Mouse (Mus musculus): ENCODE measurements around the gene Hist1h3a.
"Not testable (repeated sequence)": the region's sequence is repeated elsewhere in the genome, so short reads cannot be mapped to it uniquely, and the experiment has no call there.

Hist1h3a gene

DNA sequence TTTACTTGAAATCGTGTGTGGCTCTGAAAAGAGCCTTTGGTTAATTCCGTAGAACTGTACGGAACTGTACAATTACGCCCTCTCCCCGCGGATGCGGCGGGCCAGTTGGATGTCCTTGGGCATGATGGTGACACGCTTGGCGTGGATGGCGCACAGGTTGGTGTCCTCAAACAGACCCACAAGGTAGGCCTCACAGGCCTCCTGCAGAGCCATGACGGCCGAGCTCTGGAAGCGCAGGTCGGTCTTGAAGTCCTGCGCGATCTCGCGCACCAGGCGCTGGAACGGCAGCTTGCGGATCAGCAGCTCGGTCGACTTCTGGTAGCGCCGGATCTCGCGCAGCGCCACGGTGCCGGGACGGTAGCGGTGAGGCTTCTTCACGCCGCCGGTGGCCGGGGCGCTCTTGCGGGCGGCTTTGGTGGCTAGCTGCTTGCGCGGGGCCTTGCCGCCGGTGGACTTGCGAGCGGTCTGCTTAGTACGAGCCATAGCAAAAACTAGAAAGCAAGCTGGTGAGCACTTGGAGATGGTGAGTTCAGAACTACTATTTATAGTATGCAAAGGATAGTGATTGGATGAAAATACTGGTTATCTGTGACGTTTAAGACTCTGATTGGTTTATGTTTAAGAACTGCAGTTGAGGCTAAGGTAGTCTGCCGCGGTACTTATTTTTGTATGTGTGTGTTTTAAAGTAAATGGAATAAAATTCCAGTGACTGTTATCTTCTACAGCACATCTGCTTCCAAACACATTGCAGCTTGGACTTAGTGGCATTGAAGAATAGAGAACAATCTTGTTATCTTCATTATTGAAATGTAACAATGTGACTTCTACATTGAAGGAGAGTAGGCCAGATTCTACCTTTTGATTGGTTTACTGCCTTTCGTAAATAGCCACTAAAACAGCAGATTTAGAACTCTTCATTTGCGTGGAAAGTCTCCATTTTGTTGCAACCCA lies at the start of gene Hist1h3a:
TSS of gene Hist1h3a (minus strand) at position 516 of the 951 bp plus-strand sequence.
- peak; percentile 26 for DNase-seq

DNA sequence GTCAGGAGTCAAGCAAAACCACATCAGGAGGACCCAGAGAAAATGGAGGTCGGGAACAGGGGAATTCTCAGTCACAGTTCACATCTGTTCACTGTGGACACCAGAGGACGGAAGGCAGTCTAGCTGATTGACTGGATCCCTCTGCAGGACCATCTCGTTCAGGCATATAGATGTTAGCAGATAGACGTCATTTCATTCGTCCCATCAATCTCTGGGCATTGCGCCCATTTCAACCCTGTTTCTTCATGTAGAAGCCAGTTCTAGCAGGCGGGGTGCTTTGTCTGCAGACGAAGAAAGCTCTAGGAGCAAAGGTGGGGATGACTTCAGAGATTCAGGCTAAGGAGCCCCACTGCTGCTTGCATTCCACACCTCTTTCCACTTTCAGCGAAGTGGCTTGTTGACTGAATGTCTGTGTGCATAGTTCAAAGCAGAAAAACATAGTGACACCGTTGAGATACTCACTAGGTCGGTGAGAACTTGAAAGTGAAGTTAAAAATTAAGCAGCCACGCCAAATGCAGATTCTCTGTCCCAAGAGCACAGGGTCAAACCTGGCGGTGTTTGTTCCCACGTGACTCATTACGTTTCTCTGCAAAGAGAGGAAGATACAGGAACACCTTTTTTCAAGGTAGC lies 44.4 kb upstream of the Hist1h3a start, which contains the start of gene Slc17a2:
TSS of gene Slc17a2 (plus strand) at position 572 of the 631 bp plus-strand sequence.
- no peak for DNase-seq

DNA sequence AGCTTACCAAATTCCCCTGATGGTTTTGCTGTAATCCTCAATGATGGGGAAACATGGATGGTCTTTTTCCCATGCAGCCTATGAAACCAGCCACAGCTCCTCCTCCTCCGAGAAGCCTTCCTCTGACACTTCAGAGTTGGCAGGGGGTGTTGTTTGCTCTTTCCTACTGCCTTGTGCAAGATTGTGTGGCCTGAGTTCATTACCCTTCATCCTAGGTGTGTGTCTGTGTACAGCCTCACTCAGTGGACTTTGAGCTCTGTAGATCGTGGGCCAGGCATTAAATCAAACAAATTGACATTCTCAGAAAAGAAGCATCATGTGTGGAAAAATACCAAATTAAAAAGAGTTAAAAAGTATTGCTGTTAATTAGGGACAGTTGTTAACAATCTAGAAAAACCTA lies 42.3 kb upstream of the Hist1h3a start:
- DNase-seq: no peak

DNA sequence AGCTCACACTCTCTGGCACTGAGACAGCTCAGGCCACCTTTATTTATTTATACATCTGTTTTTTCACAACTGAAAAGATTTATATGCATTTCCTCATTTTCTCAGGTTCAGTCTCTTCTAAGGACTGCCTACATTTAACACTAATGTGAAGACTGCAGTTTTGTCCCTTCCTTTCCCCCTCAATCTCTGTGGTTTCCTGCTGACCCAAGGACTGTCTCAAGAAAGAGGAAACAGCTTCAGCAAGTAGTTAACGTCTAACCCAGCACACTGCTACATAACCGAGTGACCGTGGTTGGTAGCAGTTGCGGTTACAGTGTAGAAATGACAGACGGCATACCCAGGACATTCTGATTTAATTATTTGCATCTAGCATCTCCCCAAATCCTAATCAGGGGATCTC lies 37.2 kb upstream of the Hist1h3a start:
- DNase-seq: no peak

DNA sequence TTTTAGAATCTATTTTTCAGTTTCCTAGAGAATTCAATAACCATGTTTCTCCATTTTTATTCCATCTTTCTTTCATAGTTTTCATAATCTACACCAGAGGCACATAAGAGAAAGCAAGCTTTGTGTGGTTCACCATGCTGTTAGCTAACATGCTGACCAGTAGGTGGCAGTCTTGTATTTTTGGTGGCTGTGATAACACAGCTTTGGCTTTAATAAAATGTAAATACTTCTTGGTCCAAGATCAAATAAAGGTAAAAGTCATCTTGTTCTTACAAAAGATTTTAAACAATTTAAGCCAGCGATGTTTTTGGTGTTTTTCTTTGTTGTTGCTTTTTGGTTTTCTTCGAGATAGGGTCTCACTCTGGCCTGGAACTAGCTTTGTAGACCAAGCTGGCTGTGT lies 30.3 kb upstream of the Hist1h3a start:
- peak; percentile 51 for DNase-seq

DNA sequence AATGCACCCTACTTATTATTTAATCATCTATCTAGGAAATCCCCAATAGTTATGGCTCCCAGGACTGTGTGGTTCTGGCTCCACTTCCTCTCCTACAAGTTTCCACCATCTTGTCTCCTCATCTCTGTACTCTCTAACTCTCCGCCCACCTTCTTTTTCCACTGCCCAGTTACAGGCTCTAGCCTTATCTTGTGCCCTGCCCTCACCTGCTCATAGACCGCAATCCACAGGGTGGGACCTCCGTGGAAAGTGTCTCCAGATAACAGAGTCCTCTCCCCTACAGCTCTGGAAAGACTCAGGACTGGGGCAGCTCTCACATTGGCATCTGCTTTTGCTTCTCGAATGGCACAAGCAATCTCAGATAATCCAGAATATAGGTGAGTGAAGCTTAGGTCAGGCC lies 16.8 kb upstream of the Hist1h3a start:
- DNase-seq: no peak

DNA sequence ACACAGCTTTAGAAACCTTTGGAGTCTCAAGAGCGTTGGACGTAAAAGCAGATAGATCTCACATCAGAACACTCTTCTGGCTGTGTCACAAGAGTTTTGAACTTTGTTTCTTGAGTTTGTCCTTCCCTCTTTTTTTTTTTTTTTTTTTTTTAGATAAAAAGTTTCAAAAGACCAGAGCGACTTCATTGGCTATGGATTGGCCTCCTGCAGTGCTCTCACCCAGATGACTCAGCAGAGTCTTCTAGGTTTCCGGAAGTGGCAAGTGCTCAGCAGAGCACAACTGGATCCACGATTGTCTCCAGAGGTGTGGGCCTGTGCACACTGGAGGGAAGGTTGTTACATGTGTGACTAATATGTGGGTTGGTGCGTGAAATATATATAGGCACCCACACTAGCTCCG lies 16.2 kb upstream of the Hist1h3a start:
- DNase-seq: no peak

DNA sequence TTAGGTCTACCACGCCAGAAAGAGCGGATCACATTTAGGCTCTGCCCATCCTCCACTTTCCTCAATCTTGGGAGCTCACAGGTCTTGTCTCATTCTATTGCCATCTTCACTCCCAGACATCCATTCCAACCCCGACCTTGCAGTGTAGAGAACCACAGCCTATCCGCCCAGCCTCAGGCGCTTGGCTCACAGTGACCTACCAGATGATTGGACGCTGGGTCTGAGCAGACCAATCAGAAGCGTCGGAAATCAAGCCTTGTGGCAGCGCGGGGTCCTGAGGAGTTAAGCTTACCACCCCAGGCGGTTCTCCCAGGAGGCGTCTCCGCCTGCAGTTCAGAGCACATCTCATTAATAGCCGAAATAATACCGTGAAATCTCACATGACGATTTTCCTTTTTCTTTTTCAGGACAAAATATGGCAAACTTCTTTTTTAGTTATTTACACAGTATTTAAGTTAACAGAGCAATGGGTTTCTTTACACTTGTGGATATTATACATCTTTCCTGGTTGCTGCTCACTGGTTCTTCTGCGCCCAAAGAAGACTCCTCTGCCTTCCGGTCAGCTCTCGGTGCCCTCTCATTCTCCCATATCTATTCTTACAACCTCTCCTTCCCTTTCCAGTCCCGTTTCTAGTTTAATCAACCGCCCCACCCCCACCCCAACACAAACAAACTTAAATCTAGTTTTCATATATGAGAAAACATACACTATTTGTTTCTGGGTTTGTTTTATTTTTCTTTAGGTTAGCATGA lies 10.6 kb upstream of the Hist1h3a start:
- DNase-seq: peak; percentile 55

DNA sequence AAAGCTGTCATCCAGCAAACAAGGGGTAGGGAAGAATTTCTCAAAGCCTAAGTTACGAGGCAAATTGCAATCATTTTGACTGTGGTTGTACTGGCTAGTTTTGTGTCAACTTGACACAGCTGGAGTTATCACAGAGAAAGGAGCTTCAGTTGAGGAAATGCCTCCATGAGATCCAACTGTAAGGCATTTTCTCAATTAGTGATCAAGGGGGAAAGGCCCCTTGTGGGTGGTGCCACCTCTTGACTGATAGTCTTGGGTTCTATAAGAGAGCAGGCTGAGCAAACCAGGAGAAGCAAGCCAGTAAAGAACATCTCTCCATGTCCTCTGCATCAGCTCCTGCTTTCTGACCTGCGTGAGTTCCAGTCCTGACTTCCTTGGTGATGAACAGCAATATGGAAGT lies 7.4 kb upstream of the Hist1h3a start, which contains the start of gene Trim38:
TSS of gene Trim38 (plus strand) at position 301 of the 400 bp plus-strand sequence.
- not testable (repeated sequence) for DNase-seq

DNA sequence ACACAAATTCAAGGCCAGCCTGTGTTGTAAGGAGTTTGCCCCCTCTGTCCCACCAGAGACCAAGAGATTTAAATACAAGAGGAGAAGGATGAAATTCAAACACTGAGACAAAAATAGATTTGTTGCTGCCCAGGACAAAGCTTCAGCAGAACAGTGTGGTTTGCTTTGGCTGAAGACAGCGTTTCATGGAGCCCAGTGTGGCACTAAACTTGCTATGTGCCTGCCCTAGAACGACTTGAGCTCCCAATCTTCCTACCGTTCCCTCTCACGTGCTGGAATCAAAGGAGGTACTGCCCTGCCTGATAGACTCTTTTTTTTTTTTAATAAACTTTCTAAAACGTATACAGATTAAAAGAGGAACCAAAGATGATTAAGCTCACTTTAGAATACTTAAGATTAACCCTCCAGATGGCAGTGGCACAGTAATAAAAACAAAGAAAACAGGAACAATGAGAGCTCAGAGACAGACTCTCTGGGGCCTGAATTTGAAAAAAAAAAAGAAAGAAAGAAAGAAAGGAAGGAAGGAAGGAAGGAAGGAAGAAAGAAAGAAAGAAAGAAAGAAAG lies 6.7 kb upstream of the Hist1h3a start:
- DNase-seq: no peak

DNA sequence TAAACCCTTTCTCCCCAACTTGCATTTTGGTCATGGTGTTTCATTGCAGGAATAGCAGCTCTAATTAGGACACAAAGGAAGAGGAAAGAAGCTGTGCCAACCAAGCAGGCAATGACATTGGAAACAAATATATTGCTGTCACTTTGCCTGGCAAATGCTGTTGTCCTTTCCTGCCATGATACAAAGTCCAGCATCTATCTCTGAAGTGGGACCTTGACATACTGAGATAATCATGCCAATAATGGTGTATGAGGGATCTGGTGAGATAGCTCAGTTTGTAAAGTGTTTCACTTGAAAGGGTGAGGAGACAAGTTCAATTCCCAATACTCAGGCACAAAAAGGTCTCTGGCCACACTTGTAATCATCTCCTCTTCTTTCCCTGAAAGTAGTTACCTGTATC lies 4.6 kb upstream of the Hist1h3a start:
- no peak for DNase-seq

DNA sequence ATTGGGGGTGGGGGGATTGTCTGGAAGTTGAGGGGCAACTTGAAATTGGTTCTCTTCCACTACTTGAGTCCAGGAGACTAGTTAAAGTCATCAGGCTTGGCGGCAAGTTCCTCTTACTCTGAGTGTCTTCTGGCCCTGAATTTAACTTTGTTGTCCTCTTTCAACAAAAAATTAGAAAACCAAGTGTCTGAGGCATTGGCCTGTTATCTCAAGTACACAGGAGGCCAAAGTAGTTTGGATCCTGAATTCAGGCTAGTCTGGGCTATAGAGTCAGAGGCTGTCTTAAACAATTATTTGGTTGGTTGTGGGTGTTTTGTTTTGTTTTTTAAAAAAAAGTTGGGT lies 3.0 kb upstream of the Hist1h3a start:
- no peak for DNase-seq

DNA sequence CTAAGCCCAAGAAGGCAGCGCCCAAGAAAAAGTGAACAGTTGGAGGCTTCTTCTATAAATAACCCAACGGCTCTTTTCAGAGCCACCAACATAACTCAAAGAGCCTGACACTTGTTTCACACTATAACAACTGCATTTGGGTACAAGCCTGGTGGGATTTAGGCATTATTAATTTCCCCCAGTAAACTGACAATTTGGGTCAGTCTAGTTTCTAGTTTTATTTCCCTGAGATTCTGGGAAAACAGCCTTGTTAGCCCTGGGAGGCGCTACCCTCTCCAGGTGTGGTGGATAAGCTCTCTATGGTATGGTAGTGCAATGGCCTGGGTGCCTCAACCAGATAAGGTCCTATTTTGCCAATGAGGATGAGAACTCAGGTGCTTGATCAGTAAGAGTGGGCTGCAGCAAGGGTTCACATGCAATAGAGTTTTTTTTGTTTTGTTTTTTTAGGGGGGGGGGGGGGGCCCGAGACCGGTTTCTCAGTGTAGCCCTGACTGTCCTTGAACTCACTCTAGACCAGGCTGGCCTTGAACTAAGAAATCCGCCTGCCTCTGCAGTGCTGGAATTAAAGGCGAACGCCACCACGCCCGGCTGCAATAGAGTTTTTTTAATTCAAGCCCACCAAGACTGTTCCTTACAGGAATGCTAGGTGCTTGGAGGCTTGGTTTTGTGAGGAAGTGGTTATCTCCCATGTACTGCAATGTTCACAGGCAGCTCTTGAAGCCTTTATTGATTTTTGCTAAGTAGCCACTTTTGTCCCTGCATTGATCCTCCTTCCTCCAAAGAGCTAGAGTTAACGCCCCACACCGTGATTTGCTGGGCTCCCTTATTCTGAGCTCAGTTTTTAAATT lies 2.4 kb upstream of the Hist1h3a start:
- DNase-seq: no peak

DNA sequence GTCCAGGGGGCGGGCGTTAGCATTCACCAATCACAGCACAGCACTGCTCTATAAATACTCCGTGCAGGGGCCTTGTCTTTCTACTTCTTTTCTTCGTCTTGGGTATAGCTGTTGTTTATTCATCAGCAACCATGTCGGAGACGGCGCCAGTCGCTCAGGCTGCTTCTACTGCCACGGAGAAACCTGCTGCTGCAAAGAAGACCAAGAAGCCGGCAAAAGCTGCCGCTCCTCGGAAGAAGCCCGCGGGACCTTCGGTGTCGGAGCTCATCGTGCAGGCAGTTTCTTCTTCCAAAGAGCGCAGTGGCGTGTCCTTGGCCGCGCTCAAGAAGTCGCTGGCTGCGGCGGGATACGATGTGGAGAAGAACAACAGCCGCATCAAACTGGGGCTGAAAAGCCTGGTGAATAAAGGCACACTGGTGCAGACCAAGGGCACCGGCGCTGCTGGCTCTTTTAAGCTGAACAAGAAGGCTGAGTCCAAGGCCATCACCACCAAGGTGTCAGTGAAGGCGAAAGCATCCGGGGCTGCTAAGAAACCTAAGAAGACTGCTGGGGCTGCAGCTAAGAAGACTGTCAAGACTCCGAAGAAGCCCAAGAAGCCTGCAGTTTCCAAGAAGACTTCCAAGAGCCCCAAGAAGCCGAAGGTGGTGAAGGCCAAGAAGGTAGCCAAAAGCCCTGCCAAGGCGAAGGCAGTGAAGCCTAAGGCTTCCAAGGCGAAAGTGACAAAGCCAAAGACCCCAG lies 1.6 kb upstream of the Hist1h3a start, which contains the start of gene Hist1h1a:
TSS of gene Hist1h1a (plus strand) at position 81 of the 738 bp plus-strand sequence.
- DNase-seq: peak; percentile 70

DNA sequence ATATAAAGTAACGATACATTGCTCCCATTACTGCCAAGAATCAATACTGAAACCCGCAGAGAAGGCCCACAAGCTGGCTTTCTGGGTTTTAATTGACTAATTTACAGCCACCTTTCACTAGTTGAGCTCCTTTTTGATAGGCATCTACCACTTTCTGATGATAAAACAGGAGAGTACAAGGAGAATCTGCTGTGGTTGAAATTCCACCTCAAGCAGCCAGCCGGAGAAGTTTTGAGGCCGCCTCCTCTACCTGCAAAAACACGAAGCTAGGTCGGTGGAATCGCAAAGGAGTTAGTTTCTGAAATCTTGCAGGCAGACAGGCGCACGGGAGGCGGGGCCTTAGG lies 1.0 kb upstream of the Hist1h3a start:
- DNase-seq: no peak

DNA sequence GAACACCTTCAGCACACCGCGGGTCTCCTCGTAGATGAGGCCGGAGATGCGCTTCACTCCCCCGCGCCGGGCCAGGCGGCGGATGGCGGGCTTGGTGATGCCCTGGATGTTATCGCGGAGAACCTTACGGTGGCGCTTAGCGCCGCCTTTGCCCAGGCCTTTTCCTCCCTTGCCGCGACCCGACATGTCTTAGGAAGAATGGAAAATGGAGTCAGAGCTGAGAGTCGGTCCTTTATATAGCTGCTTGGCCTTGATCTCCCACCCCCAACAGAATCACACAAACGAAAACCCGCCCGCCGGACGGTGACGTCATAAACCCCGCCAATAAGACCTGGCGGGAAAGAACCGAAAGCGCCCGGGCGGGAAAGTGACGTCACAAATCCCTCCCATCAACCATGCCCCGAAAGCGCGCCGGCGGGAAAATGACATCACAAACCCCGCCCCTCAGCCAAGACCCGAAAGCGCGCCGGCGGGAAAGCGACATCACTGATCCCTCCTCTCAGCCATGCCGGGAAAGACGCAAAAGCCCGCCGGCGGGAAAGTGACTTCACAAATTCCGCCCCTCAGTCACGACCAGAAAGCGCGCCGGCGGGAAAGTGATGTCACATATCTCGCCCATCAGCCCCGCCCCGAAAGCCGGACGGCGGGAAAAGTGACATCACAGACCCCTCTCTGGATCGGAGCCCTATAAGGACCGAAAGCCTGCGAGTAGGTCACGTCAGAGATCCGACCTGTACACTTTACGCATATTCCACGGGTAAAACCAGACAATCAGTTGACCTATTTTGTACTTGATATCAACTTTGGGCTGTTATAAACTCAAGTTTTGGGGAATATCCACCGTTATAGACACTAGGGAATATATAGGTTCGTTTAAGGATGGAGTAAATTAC lies 968 bp downstream of the Hist1h3a start, which contains the start of gene Hist1h4a:
TSS of gene Hist1h4a (minus strand) at position 259 of the 893 bp plus-strand sequence.
- peak; percentile 99 for DNase-seq

DNA sequence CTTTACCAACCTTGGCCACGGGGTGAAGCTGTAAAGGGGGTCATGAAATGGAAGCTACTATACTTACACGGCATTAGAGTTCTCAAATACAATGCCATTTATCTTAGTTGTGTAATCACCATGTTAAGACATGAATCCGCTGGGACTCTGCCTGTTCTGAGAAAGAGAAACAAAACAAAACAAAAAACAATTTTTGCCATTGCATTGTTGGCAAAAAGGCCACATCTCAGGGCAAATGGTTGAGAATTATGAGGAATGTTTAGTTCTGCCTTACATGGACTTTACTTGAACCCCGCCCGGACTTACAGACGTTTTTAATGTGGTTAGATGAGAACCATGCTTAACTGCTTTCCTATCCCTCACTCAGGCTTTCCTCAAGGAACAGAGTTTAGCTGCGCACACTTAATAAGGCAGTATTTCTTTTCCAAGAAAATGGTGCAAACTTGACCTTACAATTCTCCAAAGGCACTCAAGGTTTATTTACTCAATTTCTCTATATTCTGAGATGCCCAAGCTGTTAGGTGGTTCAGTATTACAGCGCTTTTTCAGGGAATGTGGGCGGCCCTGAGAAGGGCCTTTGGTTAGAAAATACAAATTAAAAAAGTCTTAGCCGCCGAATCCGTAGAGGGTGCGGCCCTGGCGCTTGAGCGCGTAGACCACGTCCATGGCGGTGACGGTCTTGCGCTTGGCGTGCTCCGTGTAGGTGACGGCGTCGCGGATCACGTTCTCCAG lies 1.8 kb downstream of the Hist1h3a start:
- DNase-seq: no peak

DNA sequence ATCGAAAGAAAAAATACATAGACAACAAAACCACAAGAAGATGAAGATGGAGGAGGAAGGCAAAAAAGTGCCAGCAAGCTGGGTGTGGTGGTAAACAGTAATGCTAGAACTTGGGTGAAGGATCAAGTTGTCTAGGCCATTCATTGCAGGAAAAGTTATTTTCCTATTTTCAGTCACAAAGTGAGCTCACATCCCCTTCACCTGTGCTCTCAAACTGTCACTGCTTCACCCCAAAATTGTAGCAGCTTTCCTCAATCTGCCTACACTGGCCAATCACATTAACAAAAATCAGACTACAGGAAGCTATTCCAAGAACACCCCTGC lies 2.3 kb downstream of the Hist1h3a start:
- no peak for DNase-seq

DNA sequence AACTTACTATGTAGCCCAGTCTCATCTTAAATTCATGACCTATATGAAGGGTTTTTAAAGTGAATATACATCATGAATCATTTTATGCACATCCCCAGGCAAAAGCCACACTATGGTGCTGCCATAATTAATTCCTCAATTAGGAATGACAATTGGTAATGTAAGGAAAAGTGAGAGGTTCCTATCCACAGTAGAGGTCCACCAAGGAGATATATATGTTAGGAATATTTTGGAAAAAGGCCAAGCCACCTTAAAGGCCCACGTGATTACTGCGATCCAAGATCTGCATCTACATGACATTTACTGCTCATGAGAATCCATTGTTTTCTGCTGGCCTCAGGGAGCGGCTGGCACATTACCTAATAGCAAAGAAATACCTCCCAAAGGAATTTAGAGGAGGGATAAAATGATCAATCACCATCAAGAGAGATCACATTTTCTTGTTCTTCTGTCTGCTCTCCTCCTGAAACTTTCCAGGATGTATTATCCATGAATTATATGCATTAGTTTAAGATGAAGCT lies 2.9 kb downstream of the Hist1h3a start:
- no peak for DNase-seq

Measured in right cerebral cortex, postnatal 14 days (tissue).